Mouse (Mus musculus): ENCODE measurements at regions not wholly inside any gene's neighbourhood (a gene's known extent, or its start where the extent isn't known, plus 50 kb on each side); places are given as distances from the start of the nearest gene placed in this dataset.

GRCm38 (mm10) chr13:52045349-52045748, 198.9 kb downstream of the Gadd45g start:
- DNase-seq (ENCODE audit: low read depth in 1 of 2, low spot score in 2 of 2) = no peak

- no peak for DNase-seq (ENCODE audit: low read depth in 1 of 2, low spot score in 2 of 2)
These were observed 199.5 kb downstream of the Gadd45g start for GRCm38 (mm10) chr13:52046020-52046419.

DNA sequence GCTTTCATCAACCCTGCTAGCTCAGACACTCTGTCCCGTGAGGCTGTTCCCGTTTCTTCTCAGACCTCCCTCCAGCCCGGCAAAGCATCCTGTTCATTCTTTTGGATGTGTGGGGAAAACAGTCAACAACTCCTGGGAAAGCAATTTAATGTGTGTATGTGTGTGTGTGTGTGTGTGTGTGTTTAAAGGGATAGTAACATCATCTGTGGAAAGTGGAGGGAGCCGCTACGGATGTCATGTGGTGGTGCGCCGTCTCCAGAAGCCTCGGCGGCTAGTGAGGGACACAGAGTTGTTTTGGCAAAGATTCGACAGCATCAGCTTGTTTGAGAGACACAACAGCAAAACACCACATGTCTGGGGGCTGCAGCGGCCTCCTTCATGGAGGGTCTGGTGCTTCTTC, 200.2 kb downstream of the Gadd45g start:
- DNase-seq (ENCODE audit: low read depth in 1 of 2, low spot score in 2 of 2) = no peak

DNA sequence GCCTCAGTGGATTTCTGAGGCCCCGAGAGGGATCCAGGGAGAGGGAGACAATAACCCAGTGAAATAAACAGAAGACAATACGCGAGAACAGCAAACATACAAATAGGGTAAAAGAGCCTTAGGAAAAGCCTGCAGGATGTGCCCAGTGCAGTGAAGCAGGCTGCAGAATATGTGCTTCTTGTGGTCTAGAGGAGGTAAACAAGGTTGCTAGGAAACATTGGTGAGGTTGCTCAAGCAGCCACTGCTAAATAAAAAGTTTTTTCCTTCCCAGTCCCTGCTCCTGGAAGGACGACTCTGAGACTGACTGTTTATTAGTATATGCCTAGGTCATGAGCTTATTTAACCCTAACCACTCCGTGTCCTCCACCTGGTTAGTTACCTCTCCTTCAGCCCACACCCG, 201.5 kb downstream of the Gadd45g start:
- DNase-seq (ENCODE audit: low read depth in 1 of 2, low spot score in 2 of 2) = no peak

DNA sequence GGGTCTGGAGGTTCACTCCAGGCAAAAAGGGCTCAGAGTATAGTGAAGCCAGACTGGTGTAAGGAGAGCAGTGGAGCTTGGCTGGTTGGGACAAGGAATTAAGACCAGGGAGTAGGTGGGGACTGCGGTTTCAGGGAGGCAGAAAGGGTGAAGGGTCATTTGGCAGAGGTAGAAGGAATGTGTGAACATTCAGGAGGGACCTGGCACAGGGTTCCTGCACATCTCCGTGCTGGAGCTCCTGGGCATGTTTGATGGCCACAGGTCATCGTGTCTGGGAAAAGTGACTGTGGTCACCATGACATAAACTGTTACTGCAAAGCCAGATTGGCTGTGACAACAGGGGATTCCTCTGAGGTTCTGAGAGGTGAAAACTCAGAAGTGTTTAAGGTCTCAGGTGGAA, 202.3 kb downstream of the Gadd45g start:
- DNase-seq (ENCODE audit: low read depth in 1 of 2, low spot score in 2 of 2) = no peak

- DNase-seq (ENCODE audit: low read depth in 1 of 2, low spot score in 2 of 2) = no peak
These were observed 202.8 kb downstream of the Gadd45g start for GRCm38 (mm10) chr13:52049249-52049648.

- no peak for DNase-seq (ENCODE audit: low read depth in 1 of 2, low spot score in 2 of 2)
These were observed 209.3 kb downstream of the Gadd45g start for GRCm38 (mm10) chr13:52055741-52056140.

DNA sequence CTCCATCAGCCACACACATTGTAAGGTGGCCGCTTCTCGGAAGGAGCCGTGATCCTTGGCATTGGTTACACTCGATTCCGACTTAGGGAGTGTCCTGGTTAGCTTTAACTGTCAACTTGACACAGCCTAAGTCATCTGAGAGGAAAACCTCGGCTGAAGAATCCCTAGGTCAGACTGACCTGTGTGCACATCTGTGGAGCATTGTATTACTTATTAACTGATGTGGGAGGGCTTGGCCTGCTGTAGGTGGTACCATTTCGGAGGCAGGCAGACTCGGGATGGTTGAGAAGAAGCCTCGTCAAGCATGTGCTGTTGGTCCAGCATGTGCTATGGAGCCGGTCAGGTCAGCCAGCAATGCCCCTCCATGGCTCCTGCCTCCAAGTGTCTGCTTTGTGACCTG, 211.0 kb downstream of the Gadd45g start:
- no peak for DNase-seq (ENCODE audit: low read depth in 1 of 2, low spot score in 2 of 2)

GRCm38 (mm10) chr13:52059756-52060417, 213.4 kb downstream of the Gadd45g start:
- no peak for DNase-seq (ENCODE audit: low read depth in 1 of 2, low spot score in 2 of 2)

- DNase-seq (ENCODE audit: low read depth in 1 of 2, low spot score in 2 of 2) = no peak
These were observed 214.0 kb downstream of the Gadd45g start for GRCm38 (mm10) chr13:52060418-52060870.

DNA sequence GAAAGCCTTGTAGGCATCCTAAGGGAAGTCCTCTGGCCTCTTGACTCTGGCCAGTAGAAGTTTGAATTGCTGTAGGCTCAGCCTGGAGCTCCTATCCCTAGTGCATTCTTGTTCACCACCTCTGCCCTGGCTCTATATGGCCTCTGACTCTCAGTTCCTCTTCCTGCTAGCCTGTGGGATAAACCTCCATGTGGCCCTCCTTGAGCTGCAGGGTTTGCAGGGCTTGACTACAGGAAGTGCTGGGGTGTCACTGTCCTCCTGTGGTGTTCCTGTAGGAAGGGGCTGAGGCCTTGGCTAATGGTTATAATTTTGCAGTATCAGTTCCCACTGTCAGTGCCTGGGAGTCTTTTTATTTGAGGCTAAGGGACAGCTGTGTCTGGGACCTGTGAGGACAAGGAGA, 215.0 kb downstream of the Gadd45g start:
- DNase-seq (ENCODE audit: low read depth in 1 of 2, low spot score in 2 of 2) = peak; percentile 53 to 73

- DNase-seq (ENCODE audit: low read depth in 1 of 2, low spot score in 2 of 2) = peak; percentile 38 to 60
These were observed 215.4 kb downstream of the Gadd45g start for GRCm38 (mm10) chr13:52061881-52062280.

DNA sequence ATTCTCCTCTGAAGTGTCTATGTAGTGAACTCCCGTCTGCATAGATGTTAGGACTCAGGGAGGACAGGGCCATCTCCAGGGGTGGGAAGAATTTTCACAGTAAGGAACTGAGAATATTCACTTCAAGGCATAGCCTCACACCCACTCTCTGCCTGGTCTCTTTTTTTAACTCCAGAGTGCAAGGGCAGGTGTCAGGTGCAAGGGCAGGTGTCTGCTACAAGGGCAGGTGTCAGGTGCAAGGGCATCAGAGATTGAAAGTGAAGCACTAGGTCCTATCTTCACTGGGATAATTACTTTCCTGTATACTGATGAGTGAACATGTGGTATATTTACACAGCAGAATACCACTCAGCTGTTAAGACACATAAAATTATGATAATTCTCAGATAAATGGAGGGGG, 216.1 kb downstream of the Gadd45g start:
- DNase-seq (ENCODE audit: low read depth in 1 of 2, low spot score in 2 of 2) = no peak

GRCm38 (mm10) chr13:52065274-52065673, 218.8 kb downstream of the Gadd45g start:
- DNase-seq (ENCODE audit: low read depth in 1 of 2, low spot score in 2 of 2) = no peak

DNA sequence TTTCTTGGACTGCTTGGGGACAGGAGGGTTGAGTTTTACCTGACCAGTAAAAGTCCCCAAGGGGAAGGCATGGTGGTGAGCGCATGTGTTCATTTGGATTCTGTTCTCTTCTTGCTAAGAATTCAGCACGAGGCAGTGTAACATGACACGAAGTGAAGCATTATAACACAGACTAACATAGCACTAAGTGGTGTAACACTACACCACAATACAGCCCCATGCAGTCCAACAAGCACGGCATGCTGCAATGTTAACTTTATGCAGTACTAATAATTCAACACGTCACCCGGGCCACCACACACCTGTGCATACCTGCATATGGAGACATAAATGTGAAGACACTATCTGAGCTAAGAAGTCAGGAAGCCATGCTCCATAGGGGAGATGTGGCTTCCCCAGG, 219.2 kb downstream of the Gadd45g start:
- DNase-seq (ENCODE audit: low read depth in 1 of 2, low spot score in 2 of 2) = no peak

- no peak for DNase-seq (ENCODE audit: low read depth in 1 of 2, low spot score in 2 of 2)
These were observed 220.6 kb downstream of the Gadd45g start for GRCm38 (mm10) chr13:52067048-52067447.

DNA sequence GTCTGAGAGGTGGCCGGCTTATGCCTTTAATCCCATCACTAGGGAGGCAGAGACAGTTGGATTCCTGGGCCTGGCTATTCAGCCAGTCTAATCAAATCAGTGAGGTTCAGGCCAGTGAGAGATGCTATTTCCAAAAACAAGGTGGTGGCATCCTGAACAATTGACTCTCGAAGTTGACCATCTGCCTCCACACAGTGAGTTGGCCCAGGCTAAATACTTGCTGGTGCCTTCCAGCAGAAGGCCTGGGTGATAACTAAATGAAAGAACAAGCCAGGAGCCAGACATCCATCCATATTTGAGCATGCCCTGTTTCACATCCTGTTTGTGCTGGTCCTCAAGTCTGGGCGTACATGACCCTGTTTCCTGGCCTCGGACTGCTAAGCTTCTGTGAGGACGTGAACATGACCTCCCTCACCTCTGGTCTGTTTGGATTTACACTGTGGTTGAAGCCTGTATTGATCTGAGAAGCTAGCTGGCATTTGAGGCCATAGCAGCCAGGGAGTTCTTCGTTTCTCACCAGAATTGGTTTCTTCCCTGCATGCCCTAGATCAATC, 222.5 kb downstream of the Gadd45g start:
- no peak for DNase-seq (ENCODE audit: low read depth in 1 of 2, low spot score in 2 of 2)

DNA sequence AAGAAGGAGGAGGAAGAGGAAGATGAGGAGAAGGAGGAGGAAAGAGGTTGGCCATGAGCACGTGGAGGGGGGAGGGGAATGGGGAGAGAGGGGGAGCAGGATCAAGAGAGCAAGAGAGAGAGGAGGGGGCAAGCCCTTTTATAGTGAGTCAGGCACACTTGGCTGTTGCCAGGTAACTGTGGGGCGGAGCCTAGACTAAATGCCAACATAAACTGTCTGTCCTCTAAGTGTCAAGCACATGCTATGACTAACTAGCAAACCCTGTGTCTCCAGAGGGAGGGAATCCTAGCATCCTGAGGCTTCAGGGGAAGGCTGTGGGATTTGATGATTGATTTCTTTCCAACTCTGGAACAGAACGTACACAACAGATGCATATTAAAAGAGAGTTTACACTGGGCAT, 223.2 kb downstream of the Gadd45g start:
- no peak for DNase-seq (ENCODE audit: low read depth in 1 of 2, low spot score in 2 of 2)

DNA sequence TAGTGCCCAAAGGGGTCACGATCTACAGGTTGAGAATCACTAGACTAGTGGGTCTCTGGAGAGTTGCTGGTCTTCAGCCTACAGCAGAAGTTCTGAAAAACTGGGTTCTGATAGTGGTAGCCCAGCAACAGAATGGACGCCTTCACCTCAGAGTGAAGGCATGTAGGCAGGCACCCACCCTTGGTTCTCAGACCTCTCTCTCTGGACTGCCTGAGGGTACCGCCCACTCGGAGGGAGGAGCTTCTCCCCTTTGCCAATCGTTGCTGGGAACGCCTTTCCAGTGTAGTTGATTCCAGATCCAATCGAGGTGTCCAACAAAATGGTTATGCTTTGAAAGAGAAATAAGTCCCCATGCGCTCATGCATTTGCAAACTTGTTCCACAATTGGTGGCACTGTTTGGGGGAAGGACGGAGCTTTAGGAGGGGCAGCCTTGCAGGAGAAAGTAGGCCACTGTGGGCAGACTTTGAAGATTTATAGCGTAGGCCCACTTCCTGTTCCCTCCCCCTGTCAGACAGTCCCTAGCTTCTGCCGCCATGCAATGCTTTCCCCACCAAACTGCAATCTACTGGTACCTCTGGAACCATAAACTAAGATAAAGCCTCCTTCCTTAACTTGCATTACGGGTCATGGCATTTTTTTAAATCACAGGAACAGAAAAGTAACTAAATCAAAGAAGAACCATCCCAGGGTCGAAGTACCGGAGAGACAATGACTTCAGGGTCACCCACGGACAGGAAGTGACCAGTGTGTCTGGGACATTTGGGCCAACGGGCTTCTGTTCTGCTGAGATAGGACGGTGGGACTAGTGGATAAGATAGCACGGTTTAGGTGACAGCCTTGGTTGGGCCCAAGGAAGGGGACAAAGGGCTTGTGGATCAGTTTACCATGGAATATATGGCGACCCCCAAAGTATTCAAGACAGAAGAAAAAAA, 224.5 kb downstream of the Gadd45g start:
- no peak for DNase-seq (ENCODE audit: low read depth in 1 of 2, low spot score in 2 of 2)

DNA sequence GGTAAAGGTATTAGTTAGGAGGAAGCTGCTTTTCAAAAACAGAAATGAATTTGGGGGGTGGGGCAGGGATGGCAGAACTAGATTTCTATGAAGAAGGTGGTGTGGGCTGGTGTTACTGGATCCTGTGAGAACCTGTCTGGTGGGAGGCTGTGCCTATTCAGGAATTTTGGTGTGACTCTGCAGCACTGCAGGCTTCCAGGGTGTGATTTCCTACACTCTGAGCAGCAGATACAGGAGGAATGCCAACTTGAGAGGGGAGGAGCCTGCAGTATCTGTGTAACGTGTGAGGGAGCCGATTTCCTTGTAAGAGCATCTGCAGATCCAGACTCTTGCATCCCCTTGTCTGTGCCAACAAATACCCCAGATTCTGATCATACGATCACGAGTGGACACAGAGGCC, 231.1 kb downstream of the Gadd45g start:
- no peak for DNase-seq (ENCODE audit: low read depth in 1 of 2, low spot score in 2 of 2)

DNA sequence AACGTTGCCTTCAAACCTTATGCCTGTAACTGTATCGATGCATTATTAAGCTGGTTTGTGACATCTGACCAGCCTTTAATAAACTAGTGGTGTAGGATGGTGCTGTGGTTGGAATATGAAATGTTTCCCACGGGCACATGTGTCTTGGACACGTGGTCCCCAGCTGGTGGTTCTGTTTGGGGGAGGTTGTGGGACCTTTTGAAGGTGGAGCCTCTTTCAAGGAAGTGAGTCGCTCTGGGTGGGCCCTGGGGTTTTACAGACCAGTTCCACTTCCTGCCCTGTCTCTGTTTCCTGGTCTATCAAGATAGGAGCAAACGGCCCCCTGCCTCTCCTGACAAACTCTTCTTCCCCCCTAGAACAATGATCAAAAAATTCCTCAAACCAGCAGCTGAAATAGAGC, 232.1 kb downstream of the Gadd45g start:
- peak; percentile 17 to 28 for DNase-seq (ENCODE audit: low read depth in 1 of 2, low spot score in 2 of 2)

DNA sequence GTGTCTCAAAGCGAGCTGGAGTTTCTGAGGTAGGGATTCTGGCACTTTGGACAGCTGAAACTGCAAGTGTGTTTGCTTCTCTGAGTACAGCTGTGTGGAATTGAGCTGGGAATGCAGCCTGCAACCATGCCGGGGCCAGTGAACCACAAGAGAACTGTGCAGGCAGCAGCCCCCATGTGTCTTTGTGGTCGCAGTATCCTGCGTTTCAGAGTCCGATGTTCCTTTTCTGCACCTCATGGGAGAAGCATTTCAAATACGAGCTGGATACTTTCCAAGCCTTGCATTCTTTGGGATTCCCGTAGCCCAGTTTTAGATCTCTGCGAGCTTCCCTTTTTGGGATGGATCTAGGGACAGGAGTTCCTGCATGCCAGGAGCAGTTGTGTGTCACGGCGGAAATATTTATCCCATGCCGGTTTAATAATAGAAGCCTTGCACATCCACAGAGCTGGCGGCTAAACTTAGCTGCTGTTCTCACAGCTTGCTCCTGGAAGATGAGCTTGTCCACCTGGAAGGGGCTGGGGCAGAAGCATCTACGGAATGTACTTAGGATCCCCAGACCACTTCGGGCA, 233.3 kb downstream of the Gadd45g start:
- no peak for DNase-seq (ENCODE audit: low read depth in 1 of 2, low spot score in 2 of 2)

All from monocyte, adult 2 months (primary cell).